Mouse (Mus musculus) bone marrow, adult 2 months (tissue): ENCODE measurements around the gene Tbce.

Source experiments
- CTCF ChIP-seq: fragments of 200-500 bp; IDR thresholded peaks from 2 replicates; pipeline ENCODE4 v1.5.1; 2011; ENCODE audit warnings: low read length, control low read depth; ENCODE audit not compliant: control insufficient read depth, insufficient read depth
- POLR2A ChIP-seq: fragments of 200-500 bp; IDR thresholded peaks from 2 replicates; pipeline ENCODE4 v1.6.1; 2011; ENCODE audit warnings: low read depth, mild to moderate bottlenecking, control low read depth, low read length, borderline replicate concordance; ENCODE audit not compliant: control insufficient read depth

DNA sequence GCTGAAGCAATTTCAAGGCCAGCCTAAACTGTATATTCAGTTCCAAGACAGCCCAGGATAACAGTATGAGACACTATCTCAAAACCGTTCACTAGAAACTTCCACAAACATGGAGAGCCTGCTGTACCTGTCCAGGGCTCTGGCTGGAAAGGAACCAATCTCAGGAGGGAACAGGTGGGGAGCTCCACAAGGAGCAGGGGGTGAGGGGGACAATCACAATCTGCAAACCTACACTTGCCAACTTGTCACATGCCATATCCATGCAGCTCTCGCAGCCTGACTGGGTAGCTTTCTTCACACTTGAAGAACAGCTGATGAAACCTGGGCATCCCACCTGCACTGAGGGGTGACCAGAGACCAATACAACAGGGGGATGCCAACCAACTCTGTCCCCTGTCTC is 25.4 kb downstream of the Tbce start:
- TF ChIP-seq CTCF (no peak), POLR2A (no peak)
